Mouse (Mus musculus) hindbrain, embryonic 14.5 days (tissue): Measurements from ENCODE around the gene Lefty2. TPM values are rescaled to one million over a fixed set of nuclear protein-coding genes. Genes with fewer than 3 reads are reported as not detected.
"Not testable (repeated sequence)": the region's sequence is repeated elsewhere in the genome, so short reads cannot be mapped to it uniquely, and the experiment has no call there.

Source experiments
- ATAC-seq: fragments of 200-750 bp; cut with Nextera tagmentation; 2 replicates; pipeline ENCODE4 v1.8.0; 2017; ENCODE audit warnings: moderate number of reproducible peaks, mild to moderate bottlenecking, moderate TSS enrichment, moderate library complexity; ENCODE audit not compliant: low FRiP score
- DNase-seq: peaks from one replicate; pipeline ENCODE4 v3.0.0-alpha.2; 2015; ENCODE audit warnings: low spot score
- H3K27ac ChIP-seq: fragments of 300-500 bp; sonication (generic); 2 replicates; pipeline ENCODE4 v1.5.1; 2014; ENCODE audit warnings: mild to moderate bottlenecking, moderate library complexity
- H3K27me3 ChIP-seq: fragments of 300-500 bp; sonication (generic); 2 replicates; pipeline ENCODE4 v1.6.1; 2014; ENCODE audit warnings: mild to moderate bottlenecking, low read length, mixed read lengths; ENCODE audit not compliant: control insufficient read depth, insufficient read depth
- H3K36me3 ChIP-seq: fragments of 300-500 bp; sonication (generic); replicated peaks from 2 replicates; pipeline ENCODE4 v1.6.1; 2014; ENCODE audit not compliant: control insufficient read depth, insufficient read depth
- H3K4me1 ChIP-seq: fragments of 300-500 bp; sonication (generic); replicated peaks from 2 replicates; pipeline ENCODE4 v1.6.1; 2014; ENCODE audit warnings: antibody characterized with exemption, low read length, mixed read lengths; ENCODE audit not compliant: control insufficient read depth, insufficient read depth
- H3K4me2 ChIP-seq: fragments of 300-500 bp; sonication (generic); replicated peaks from 2 replicates; pipeline ENCODE4 v1.6.1; 2014; ENCODE audit warnings: mild to moderate bottlenecking, moderate library complexity
- H3K4me3 ChIP-seq: fragments of 300-500 bp; sonication (generic); replicated peaks from 2 replicates; pipeline ENCODE4 v1.5.1; 2014; ENCODE audit warnings: mild to moderate bottlenecking, low read length
- H3K9ac ChIP-seq: fragments of 300-500 bp; sonication (generic); 2 replicates; pipeline ENCODE4 v1.6.1; 2014
- H3K9me3 ChIP-seq: fragments of 300-500 bp; sonication (generic); 2 replicates; pipeline ENCODE4 v1.6.1; 2016; ENCODE audit warnings: low read length; ENCODE audit not compliant: control insufficient read depth
- WGBS: fragments of 180-500 bp; shearing (Covaris S2); extraction: QIAGEN DNeasy Blood & Tissue Kit; methylation state at CpG from one replicate; pipeline ENCODE4 v1.1.7; 2014; 5-methylcytosine and 5-hydroxymethylcytosine counted together
- polyA plus RNA-seq: library from polyadenylated mRNA; unstranded; fragments of >200 nt; fragmentation: Nextera tagmentation; extraction: Ambion mirVana; gene quantifications from 2 replicates; pipeline ENCODE4 v1.2.1, GENCODE M21; 2014

Lefty2 gene
- polyA plus RNA-seq, 1 experiment from 2014 or later, result 1.5 TPM

DNA sequence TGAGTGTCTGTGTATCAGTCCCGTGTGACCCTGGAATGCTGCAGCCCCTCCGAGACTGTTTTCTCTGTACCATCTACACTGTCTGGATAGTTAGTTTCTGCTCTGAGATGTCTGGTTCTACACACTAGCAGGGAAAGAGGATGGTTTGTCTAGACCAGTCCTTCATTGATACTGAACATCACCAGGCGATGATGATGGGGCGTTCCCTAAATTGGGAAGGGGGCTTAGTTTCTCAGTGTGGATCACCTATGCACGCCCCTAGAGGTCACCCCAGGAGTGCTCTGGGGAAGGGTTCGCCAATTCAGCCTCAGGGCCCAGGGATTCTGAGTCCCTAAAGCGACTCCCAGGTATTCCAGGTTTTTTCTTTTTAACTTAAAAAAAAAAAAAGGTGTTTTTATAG, 3.7 kb upstream of the Lefty2 start:
- no peak for DNase-seq

DNA sequence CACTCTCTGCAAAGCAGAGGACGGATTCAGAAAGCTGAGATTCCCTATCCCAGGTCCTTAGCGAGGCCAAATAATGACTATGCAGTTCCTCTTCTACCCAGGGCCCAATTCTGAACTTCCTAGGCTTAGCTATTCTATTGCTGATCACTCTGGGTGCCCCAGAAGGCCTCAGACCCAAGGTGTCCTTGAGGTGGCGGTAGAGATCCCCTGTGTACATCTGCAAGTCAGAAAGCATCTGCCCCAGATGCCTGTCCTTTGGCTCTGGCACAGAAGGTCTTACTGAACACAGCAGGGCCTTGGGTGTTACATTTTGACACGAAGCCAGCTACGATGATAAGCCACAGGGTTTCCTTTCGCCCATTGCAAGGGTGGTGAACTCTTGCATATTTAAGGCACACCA, 3.1 kb upstream of the Lefty2 start:
- no peak for DNase-seq
- H3K27me3 ChIP-seq, result peaks cover 19% of the 10 kb centered on the region
- H3K36me3 ChIP-seq, result no peaks in the 10 kb centered on the region
- H3K27ac ChIP-seq, result no peak overlapping the region
- no peak overlapping the region for H3K4me2 ChIP-seq
- H3K9ac ChIP-seq, result no peak overlapping the region
- H3K9me3 ChIP-seq, result no peaks in the 10 kb centered on the region
- H3K4me3 ChIP-seq, result no peak overlapping the region
- peaks cover 5% of the 10 kb centered on the region; the same call in 1 of the 2 replicates for H3K4me1 ChIP-seq
- no peak for ATAC-seq
- WGBS, result 39% methylated on average over 6 of the region's 6 CpGs

More for the DNA sequence above, 3.7 kb upstream of the Lefty2 start:
- H3K9ac ChIP-seq, result no peak overlapping the region
- H3K9me3 ChIP-seq, result no peaks in the 10 kb centered on the region
- no peak overlapping the region for H3K4me2 ChIP-seq
- no peak overlapping the region for H3K27ac ChIP-seq
- WGBS, result 33% methylated on average over 7 of the region's 7 CpGs
- H3K36me3 ChIP-seq, result no peaks in the 10 kb centered on the region
- no peak overlapping the region for H3K4me3 ChIP-seq
- no peak for ATAC-seq
- H3K4me1 ChIP-seq, result peaks cover 5% of the 10 kb centered on the region; the same call in 1 of the 2 replicates
- H3K27me3 ChIP-seq, result peaks cover 12% of the 10 kb centered on the region

DNA sequence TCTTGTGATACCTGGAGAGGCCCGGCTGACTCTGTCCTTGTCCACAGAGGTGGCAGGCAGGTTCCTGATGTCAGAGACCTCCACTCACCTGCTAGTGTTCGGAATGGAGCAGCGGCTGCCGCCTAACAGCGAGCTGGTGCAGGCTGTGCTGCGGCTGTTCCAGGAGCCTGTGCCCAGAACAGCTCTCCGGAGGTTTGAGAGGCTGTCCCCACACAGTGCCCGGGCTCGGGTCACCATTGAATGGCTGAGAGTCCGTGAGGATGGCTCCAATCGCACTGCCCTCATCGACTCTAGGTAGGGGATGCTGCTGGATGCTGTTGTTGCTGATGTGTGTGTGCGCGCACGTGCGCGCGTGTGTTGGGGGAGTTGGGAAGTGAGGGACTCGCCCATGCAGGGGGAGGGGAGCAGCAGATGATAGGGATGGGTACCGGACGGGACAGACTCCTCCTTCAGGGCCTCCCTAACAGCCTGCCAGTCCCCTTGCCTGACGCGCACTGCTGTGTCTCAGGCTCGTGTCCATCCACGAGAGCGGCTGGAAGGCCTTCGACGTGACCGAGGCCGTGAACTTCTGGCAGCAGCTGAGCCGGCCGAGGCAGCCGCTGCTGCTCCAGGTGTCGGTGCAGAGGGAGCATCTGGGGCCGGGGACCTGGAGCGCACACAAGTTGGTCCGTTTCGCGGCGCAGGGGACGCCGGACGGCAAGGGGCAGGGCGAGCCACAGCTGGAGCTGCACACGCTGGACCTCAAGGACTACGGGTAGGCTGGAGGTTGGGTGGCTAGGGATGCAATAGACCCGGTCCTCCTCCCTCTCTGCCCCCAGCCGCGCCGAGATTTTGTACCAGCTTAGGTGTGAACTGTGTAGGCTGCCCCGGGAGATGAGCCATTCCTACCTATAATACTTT, 1.4 kb downstream of the Lefty2 start:
- peak overlapping the region; percentile 21 for H3K4me3 ChIP-seq
- peaks cover 27% of the 10 kb centered on the region for H3K27me3 ChIP-seq
- not testable (repeated sequence) for ATAC-seq, H3K4me1 ChIP-seq, H3K9me3 ChIP-seq, H3K27ac ChIP-seq, DNase-seq, H3K36me3 ChIP-seq
- 5% methylated on average over 41 of the region's 51 CpGs for WGBS
- 0 out of 2 replicates have a peak overlapping the region, but pooled peaks have one; percentile 31 for H3K9ac ChIP-seq
- peak overlapping the region; percentile 42 for H3K4me2 ChIP-seq

DNA sequence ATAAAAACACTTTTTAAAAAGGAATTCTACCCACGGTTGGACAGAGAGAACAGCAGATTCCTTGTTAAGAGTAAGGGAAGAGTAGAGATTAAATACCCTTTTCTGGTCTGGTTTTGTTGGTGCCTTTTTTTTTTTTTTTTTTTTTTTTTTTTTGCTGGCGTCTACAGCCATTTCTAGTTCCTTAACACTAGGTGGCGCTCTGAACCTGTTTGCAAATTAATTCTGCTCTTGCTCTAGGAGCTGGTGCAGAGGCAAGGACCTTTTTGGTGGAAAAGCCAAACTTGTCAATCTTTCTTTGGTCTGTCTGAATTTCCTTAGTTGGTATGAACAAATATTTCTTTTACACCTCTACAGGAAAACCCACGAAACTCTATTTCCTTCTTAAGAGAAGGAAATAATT, 8.2 kb downstream of the Lefty2 start:
- DNase-seq, result peak; percentile 85

DNA sequence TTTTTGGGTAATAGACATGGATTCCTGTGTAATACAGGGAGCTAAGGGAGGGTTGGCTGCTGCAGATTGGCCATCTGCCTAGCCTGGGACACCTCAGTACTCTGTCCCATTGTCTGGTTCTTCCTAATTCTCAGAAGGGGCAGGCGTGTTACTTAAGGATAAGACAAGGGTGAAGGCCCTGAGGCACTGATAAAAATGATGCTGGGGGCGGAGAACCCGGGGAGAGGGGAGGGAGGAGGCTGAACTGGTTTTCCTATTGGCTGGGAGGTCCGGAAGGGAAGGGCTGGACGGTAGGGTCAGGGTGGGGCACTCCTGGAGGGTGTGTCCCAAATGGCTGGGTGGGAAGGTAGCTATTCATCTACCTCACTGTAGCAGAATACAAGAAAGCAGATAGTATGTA, 10.0 kb downstream of the Lefty2 start:
- no peak for DNase-seq
- H3K9ac ChIP-seq, result no peak overlapping the region
- no peak overlapping the region for H3K27ac ChIP-seq
- H3K4me2 ChIP-seq, result no peak overlapping the region
- no peaks in the 10 kb centered on the region for H3K27me3 ChIP-seq
- ATAC-seq, result no peak
- WGBS, result 40% methylated on average over 5 of the region's 5 CpGs
- peaks cover 20% of the 10 kb centered on the region for H3K36me3 ChIP-seq
- no peak overlapping the region for H3K4me3 ChIP-seq
- H3K9me3 ChIP-seq, result no peaks in the 10 kb centered on the region
- peaks cover 15% of the 10 kb centered on the region for H3K4me1 ChIP-seq

More for the DNA sequence above, 8.2 kb downstream of the Lefty2 start:
- Histone ChIP-seq H3K27me3 (no peaks in the 10 kb centered on the region), H3K4me1 (peaks cover 15% of the 10 kb centered on the region), H3K9me3 (no peaks in the 10 kb centered on the region), H3K9ac (no peak overlapping the region), H3K4me3 (no peak overlapping the region), H3K36me3 (peaks cover 3% of the 10 kb centered on the region; the same call in 1 of the 2 replicates), H3K4me2 (no peak overlapping the region), H3K27ac (no peak overlapping the region)
- ATAC-seq, result no peak
- WGBS, result 3% methylated on average over 4 of the region's 4 CpGs

DNA sequence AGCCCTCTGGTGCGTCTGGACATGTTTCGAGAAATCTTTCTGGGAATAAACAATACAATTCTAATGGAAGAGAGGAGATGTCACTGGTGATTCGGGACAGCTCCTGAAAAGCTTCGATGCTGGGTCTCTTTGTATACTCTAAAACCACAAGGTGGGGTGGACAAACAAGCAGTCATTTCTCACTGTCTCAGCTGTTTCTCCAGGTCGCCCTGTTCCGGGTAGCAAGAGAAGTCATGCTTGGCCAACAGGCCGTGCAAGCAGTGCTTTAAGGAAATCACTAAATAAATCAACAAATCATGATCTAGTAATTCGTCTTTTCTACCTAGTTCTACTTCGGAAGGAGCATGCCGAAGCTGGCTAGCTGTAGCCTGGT, 10.7 kb downstream of the Lefty2 start:
- ATAC-seq, result peak; percentile 3; the same call in 1 of the 2 replicates
- peaks cover 15% of the 10 kb centered on the region for H3K4me1 ChIP-seq
- DNase-seq, result no peak
- peaks cover 26% of the 10 kb centered on the region for H3K36me3 ChIP-seq
- peak overlapping the region; percentile 72 for H3K4me3 ChIP-seq
- H3K27ac ChIP-seq, result no peak overlapping the region
- peak overlapping the region; percentile 85 for H3K4me2 ChIP-seq
- 38% methylated on average over 10 of the region's 10 CpGs for WGBS
- H3K9me3 ChIP-seq, result no peaks in the 10 kb centered on the region
- H3K9ac ChIP-seq, result peak overlapping the region; percentile 79; the same call in 1 of the 2 replicates
- no peaks in the 10 kb centered on the region for H3K27me3 ChIP-seq

DNA sequence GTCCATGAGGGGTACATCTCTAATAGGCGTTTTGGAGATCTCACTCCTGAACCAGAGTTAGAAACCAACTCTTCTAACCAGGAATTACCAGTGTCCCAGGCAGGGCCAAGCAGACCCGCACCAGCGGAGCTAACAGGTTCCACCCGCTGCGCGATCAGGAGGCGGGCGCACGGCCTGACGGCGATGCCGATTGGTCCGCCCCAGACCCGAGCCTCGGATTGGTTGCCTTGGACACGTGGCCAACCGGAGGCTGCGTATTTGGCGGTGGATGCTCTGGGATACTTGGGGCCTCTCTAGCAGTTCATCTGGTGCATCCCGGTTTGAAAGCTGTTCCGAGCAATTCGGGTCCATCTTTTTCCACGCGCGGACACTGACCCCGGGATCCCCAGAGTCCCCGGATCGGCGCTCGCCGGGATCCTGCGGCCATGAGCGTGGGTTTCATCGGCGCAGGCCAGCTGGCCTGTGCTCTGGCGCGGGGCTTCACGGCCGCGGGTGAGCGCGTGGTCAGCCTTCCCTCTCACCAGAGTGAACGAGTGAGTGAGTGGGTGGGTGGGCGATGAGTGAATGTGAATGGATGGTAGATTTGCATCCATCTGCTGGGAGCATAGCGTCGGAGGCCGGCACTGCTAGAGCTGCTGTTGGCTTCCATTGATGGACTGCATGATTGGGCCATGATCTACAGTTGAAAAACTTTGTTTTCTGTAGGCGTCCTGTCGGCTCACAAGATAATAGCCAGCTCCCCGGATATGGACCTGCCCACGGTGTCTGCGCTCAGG, 11.3 kb downstream of the Lefty2 start, which contains the start of gene Pycr2:
Pycr2 (plus strand) TSS at position 255 of the 776 bp plus-strand sequence.
- peaks cover 15% of the 10 kb centered on the region for H3K4me1 ChIP-seq
- peak within 1 kb of the TSS; percentile 85 for H3K4me2 ChIP-seq
- H3K9me3 ChIP-seq, result no peaks in the 10 kb centered on the region
- DNase-seq (peak; percentile 96), ATAC-seq (peak; percentile 98)
- no peaks in the 10 kb centered on the region for H3K27me3 ChIP-seq
- peaks cover 31% of the 10 kb centered on the region for H3K36me3 ChIP-seq
- under 1% methylated on average over 52 of the region's 52 CpGs for WGBS
- H3K9ac ChIP-seq, result peak within 1 kb of the TSS; percentile 79
- H3K27ac ChIP-seq, result peak within 1 kb of the TSS; percentile 82
- peak within 1 kb of the TSS; percentile 72 for H3K4me3 ChIP-seq

DNA sequence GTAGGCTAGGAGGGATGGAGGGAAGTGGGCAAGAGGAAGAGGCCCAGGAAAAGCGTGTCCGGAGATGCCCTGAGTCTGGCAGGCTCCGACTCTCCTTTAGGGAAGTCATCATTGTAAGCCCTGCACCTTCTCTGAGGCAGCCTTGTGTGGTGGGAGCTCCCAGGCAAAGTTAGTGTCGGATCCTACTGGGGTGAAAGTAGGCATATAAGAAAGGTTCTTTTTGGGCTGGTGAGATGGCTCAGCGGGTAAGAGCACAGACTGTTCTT, 11.8 kb downstream of the Lefty2 start:
- no peaks in the 10 kb centered on the region for H3K9me3 ChIP-seq
- peaks cover 31% of the 10 kb centered on the region for H3K36me3 ChIP-seq
- 3% methylated on average over 5 of the region's 5 CpGs for WGBS
- peak overlapping the region; percentile 72 for H3K4me3 ChIP-seq
- H3K4me2 ChIP-seq, result peak overlapping the region; percentile 85
- H3K27ac ChIP-seq, result peak overlapping the region; percentile 82
- H3K27me3 ChIP-seq, result no peaks in the 10 kb centered on the region
- ATAC-seq (no peak), DNase-seq (no peak)
- peak overlapping the region; percentile 79 for H3K9ac ChIP-seq
- peaks cover 15% of the 10 kb centered on the region for H3K4me1 ChIP-seq

DNA sequence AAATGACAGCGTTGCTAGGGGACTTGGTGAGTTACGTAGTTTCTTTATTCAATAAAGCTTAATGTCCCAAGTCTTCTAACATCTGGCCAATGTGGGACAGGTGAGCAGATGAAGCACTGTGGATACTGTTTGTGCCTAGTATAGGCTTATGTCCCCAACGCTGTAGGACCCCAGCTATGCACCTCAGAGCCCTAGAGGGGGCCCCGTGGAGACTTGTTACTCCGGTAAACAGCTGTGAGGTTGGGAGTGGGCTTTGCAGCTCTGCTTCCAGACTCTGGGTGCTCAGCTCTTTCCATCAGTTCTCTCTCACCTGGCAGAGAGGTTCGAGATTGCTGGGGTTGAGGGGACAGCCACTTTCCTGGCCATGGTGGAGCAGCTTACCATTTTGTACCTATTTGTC, 12.4 kb downstream of the Lefty2 start:
- ATAC-seq (no peak), DNase-seq (no peak)
- peak overlapping the region; percentile 72 for H3K4me3 ChIP-seq
- peaks cover 31% of the 10 kb centered on the region for H3K36me3 ChIP-seq
- no peaks in the 10 kb centered on the region for H3K9me3 ChIP-seq
- peak overlapping the region; percentile 85 for H3K4me2 ChIP-seq
- H3K27ac ChIP-seq, result no peak overlapping the region
- peak overlapping the region; percentile 45; the same call in 1 of the 2 replicates for H3K9ac ChIP-seq
- WGBS, result 61% methylated on average over 6 of the region's 6 CpGs
- no peaks in the 10 kb centered on the region for H3K27me3 ChIP-seq
- peaks cover 15% of the 10 kb centered on the region for H3K4me1 ChIP-seq
